Mouse (Mus musculus): Measurements from ENCODE around the gene Glud1. TPM values are rescaled to one million over a fixed set of nuclear protein-coding genes. Genes with fewer than 3 reads are reported as not detected.

Glud1 gene
- polyA plus RNA-seq, 2 experiments: 145 to 186 TPM

- Histone ChIP-seq H3K9me3 (ENCODE audit: control insufficient read depth, low read length) (no peaks in the 10 kb centered on the region), H3K36me3 (replicated peaks; ENCODE audit: control insufficient read depth, insufficient read depth, low read depth) (no peaks in the 10 kb centered on the region), H3K9ac (replicated peaks) (no peak overlapping the region), H3K27ac (no peak overlapping the region), H3K4me2 (ENCODE audit: low read depth) (no peak overlapping the region), H3K4me3 (ENCODE audit: insufficient read depth in 1 of 2, low read depth in 2 of 2, low read length in 2 of 2) (no peak overlapping the region), H3K27me3 (ENCODE audit: control insufficient read depth, insufficient read depth, low read length) (no peaks in the 10 kb centered on the region), H3K4me1 (replicated peaks; ENCODE audit: control insufficient read depth in 2 of 2, insufficient read depth in 2 of 2, low read length in 1 of 2) (no peaks in the 10 kb centered on the region)
- TF ChIP-seq CTCF (IDR thresholded peaks at IDR 0.05; ENCODE audit: low read depth) (no peak), EP300 (IDR thresholded peaks at IDR 0.05; ENCODE audit: low read depth) (no peak)
- 59% methylated on average over 4 of the region's 4 CpGs for WGBS (ENCODE audit: insufficient replicate concordance)
- ATAC-seq (ENCODE audit: insufficient read depth) (no peak), DNase-seq (ENCODE audit: low read depth in 3 of 3, low spot score in 3 of 3) (no peak)
These were observed 30.8 kb upstream of the Glud1 start for GRCm38 (mm10) chr14:34279726-34280125.

- no peak for ATAC-seq (ENCODE audit: insufficient read depth)
- Histone ChIP-seq H3K4me1 (replicated peaks; ENCODE audit: control insufficient read depth in 2 of 2, insufficient read depth in 2 of 2, low read length in 1 of 2) (no peaks in the 10 kb centered on the region), H3K36me3 (replicated peaks; ENCODE audit: control insufficient read depth, insufficient read depth, low read depth) (no peaks in the 10 kb centered on the region), H3K9me3 (ENCODE audit: control insufficient read depth, low read length) (no peaks in the 10 kb centered on the region), H3K4me3 (ENCODE audit: insufficient read depth in 1 of 2, low read depth in 2 of 2, low read length in 2 of 2) (no peak overlapping the region), H3K4me2 (ENCODE audit: low read depth) (no peak overlapping the region), H3K27me3 (ENCODE audit: control insufficient read depth, insufficient read depth, low read length) (no peaks in the 10 kb centered on the region), H3K9ac (replicated peaks) (no peak overlapping the region), H3K27ac (no peak overlapping the region)
- no peak for TF ChIP-seq EP300 (IDR thresholded peaks at IDR 0.05; ENCODE audit: low read depth)
- no peak for TF ChIP-seq CTCF (IDR thresholded peaks at IDR 0.05; ENCODE audit: low read depth)
- WGBS (ENCODE audit: insufficient replicate concordance): 36% methylated on average over 2 of the region's 2 CpGs
- DNase-seq (ENCODE audit: low read depth in 3 of 3, low spot score in 3 of 3): no peak
These were observed 29.7 kb upstream of the Glud1 start for GRCm38 (mm10) chr14:34280798-34281197.

- H3K27ac ChIP-seq: no peak overlapping the region
- H3K9ac ChIP-seq (replicated peaks): no peak overlapping the region
- no peaks in the 10 kb centered on the region for H3K4me1 ChIP-seq (replicated peaks; ENCODE audit: control insufficient read depth in 2 of 2, insufficient read depth in 2 of 2, low read length in 1 of 2)
- 61% methylated on average over 5 of the region's 5 CpGs for WGBS (ENCODE audit: insufficient replicate concordance)
- H3K4me2 ChIP-seq (ENCODE audit: low read depth): no peak overlapping the region
- no peak for DNase-seq (ENCODE audit: low read depth in 3 of 3, low spot score in 3 of 3)
- H3K4me3 ChIP-seq (ENCODE audit: insufficient read depth in 1 of 2, low read depth in 2 of 2, low read length in 2 of 2): no peak overlapping the region
- no peak for ATAC-seq (ENCODE audit: insufficient read depth)
- no peaks in the 10 kb centered on the region for H3K27me3 ChIP-seq (ENCODE audit: control insufficient read depth, insufficient read depth, low read length)
- no peak for TF ChIP-seq EP300 (IDR thresholded peaks at IDR 0.05; ENCODE audit: low read depth)
- TF ChIP-seq CTCF (IDR thresholded peaks at IDR 0.05; ENCODE audit: low read depth): no peak
- H3K9me3 ChIP-seq (ENCODE audit: control insufficient read depth, low read length): no peaks in the 10 kb centered on the region
- H3K36me3 ChIP-seq (replicated peaks; ENCODE audit: control insufficient read depth, insufficient read depth, low read depth): no peaks in the 10 kb centered on the region
These were observed 28.7 kb upstream of the Glud1 start for GRCm38 (mm10) chr14:34281736-34282269.

GRCm38 (mm10) chr14:34288396-34288795 lies 22.1 kb upstream of the Glud1 start:
- Histone ChIP-seq H3K27ac (no peak overlapping the region), H3K4me3 (ENCODE audit: insufficient read depth in 1 of 2, low read depth in 2 of 2, low read length in 2 of 2) (no peak overlapping the region), H3K9me3 (ENCODE audit: control insufficient read depth, low read length) (no peaks in the 10 kb centered on the region), H3K27me3 (ENCODE audit: control insufficient read depth, insufficient read depth, low read length) (no peaks in the 10 kb centered on the region), H3K4me1 (replicated peaks; ENCODE audit: control insufficient read depth in 2 of 2, insufficient read depth in 2 of 2, low read length in 1 of 2) (no peaks in the 10 kb centered on the region), H3K36me3 (replicated peaks; ENCODE audit: control insufficient read depth, insufficient read depth, low read depth) (no peaks in the 10 kb centered on the region), H3K9ac (replicated peaks) (no peak overlapping the region), H3K4me2 (ENCODE audit: low read depth) (no peak overlapping the region)
- 34% methylated on average over 2 of the region's 2 CpGs for WGBS (ENCODE audit: insufficient replicate concordance)
- ATAC-seq (ENCODE audit: insufficient read depth): no peak
- no peak for DNase-seq (ENCODE audit: low read depth in 3 of 3, low spot score in 3 of 3)
- TF ChIP-seq EP300 (IDR thresholded peaks at IDR 0.05; ENCODE audit: low read depth) (no peak), CTCF (IDR thresholded peaks at IDR 0.05; ENCODE audit: low read depth) (no peak)

- ATAC-seq (ENCODE audit: insufficient read depth): no peak
These were observed 21.1 kb upstream of the Glud1 start for GRCm38 (mm10) chr14:34289259-34290015.

More at GRCm38 (mm10) chr14:34289259-34290015, 21.1 kb upstream of the Glud1 start:
- no peaks in the 10 kb centered on the region for H3K36me3 ChIP-seq (replicated peaks; ENCODE audit: control insufficient read depth, insufficient read depth, low read depth)
- no peaks in the 10 kb centered on the region for H3K4me1 ChIP-seq (replicated peaks; ENCODE audit: control insufficient read depth in 2 of 2, insufficient read depth in 2 of 2, low read length in 1 of 2)
- no peak for TF ChIP-seq CTCF (IDR thresholded peaks at IDR 0.05; ENCODE audit: low read depth)
- no peak for TF ChIP-seq EP300 (IDR thresholded peaks at IDR 0.05; ENCODE audit: low read depth)
- no peaks in the 10 kb centered on the region for H3K27me3 ChIP-seq (ENCODE audit: control insufficient read depth, insufficient read depth, low read length)
- H3K4me2 ChIP-seq (ENCODE audit: low read depth): no peak overlapping the region
- no peak for DNase-seq (ENCODE audit: low read depth in 3 of 3, low spot score in 3 of 3)
- WGBS (ENCODE audit: insufficient replicate concordance): 75% methylated on average over 3 of the region's 3 CpGs
- no peaks in the 10 kb centered on the region for H3K9me3 ChIP-seq (ENCODE audit: control insufficient read depth, low read length)
- H3K9ac ChIP-seq (replicated peaks): no peak overlapping the region
- no peak overlapping the region for H3K27ac ChIP-seq
- no peak overlapping the region for H3K4me3 ChIP-seq (ENCODE audit: insufficient read depth in 1 of 2, low read depth in 2 of 2, low read length in 2 of 2)
